Mouse (Mus musculus) fibroblast of lung, adult 2 months (primary cell): ENCODE results near the gene Lars2.

Source experiments
- DNase-seq: peaks from one replicate; pipeline ENCODE4 v3.0.0-alpha.2; 2011; ENCODE audit warnings: low read depth

Lars2 gene

DNA sequence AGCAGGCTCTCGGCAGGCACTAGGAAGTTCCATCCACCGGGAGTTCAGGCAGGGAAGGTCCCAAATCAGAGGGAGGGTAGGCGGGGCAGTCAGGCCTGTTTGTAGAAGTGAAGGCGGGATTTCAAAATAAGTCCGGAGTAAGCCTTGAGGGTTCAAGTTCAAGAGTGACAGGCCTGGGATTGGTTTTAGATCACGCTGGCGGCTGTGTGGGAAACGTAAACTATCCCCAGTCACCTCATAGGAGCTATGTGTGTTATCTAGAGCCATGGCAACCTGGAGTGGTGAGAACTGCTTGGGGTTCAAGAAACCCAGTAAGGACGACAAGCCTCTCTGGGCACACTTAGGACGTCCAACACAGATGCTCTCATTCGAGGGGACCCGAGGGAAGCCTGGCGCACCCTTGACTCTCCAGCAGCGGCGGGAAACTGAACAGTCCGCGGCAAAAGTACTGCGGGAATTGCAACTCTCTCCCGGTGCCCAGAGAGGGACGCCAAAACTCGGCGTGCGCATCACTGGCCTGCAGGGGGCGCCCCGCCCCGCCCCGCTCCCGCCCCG is 111.4 kb downstream of the Lars2 start:
- DNase-seq, result no peak

DNA sequence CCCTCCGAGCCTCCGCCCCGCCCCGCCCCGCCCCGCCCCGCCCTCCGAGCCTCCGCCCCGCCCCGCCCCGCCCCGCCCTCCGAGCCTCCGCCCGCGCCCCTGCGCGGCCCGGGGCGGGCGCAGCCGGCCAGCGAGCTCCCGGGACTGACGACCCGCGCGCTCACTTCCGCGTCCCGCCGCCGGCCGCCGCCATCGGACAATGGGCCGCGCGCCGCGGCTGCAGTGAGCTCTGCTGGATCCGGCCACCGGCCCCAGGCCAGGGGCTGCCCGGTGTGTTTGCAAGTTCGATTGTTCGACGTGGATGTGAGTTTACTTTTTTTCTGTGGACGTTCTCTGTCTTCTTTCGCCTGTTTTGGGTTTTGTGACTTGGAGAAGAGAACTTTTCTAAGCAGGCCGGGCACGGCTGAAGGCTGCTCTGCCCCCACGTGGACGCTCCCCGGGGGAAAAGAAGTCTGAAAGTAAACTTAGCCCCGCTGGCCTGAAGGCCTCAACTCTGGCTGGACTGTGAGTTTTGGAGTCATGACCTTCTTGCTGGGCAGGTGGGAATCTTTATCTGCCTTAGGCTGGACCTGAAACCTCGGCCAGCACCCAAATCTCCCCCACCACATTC is 112.0 kb downstream of the Lars2 start, which contains the start of gene Limd1:
Limd1 (plus strand) TSS at position 121 of the 610 bp plus-strand sequence.
- DNase-seq, result no peak

DNA sequence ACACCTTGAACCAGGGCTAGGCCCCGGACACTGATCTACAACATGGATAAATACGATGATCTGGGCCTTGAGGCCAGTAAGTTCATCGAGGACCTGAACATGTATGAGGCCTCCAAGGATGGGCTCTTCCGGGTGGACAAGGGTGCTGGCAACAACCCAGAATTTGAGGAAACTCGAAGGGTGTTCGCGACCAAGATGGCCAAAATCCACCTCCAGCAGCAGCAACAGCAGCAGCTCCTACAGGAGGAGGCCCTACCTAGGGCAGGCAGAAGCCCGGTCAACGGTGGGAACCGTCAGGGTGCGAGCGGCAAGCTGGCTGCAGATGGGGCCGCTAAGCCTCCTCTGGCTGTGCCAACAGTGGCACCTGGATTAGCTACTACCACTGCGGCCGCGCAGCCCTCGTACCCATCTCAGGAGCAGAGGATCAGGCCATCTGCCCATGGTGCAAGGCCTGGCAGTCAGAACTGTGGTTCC is 112.5 kb downstream of the Lars2 start:
- DNase-seq, result no peak

DNA sequence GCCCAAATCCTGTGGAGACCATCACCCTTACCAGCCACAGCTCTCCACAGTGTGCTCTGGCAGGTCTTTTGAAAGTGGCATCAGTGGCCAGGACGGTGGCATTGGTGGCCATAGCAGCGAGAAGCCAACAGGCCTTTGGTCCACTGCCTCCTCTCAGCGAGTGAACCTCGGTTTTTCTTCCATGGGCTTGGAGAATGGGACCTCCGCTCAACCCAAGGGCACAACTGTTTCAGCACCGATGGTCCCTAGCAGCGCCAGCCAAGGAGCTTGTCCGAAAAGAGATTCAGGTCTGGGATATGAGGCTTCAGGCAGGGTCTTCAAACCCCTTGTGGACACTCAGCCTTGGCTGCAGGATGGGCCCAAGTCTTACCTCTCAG is 113.1 kb downstream of the Lars2 start:
- no peak for DNase-seq

DNA sequence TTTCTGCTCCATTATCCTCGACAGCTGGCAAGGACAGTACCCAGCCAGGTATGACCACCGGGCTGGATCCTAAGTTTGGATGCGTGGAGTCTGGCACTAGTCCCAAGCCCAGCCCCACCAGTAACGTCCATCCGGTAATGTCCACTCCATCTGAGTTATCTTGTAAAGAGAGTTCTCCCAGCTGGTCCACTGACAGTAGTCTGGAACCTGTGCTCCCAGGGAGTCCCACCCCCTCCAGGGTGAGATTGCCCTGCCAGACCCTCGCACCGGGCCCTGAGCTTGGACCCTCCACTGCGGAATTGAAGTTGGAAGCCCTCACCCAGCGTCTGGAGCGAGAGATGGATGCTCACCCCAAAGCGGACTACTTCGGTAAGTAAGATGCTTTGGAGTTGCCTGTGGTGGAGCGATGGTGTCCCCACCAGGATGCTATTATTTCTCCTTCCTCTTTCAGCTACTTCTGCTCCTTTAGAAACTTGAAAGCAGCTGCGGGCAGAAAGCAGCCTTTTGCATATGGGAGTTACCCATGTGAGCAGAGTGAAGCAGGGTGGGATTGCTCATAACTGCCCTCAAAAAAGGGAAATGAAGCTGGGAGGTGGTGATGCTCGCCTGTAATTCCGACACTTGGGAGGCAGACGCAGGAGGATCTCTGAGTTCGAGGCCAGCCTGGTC is 113.7 kb downstream of the Lars2 start:
- DNase-seq, result no peak

DNA sequence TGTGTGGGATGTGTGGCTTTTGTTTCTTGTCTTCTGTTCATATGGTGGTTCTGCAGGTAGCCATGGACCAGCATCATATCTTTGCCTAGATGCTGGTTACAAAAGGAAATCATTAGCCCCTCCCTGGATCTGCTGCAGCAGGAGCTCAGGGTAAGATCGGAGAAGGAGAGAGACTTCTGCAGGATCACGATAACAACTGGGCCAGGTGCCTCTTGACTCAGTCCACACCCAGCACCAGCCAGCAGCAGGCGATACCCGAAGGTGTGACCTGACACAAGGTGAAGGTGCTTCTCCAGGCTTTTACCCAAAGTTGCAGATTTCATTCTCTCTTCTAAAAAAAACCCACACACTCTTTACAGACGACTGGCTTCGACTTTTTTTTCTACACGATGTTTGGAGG is 114.4 kb downstream of the Lars2 start:
- no peak for DNase-seq

DNA sequence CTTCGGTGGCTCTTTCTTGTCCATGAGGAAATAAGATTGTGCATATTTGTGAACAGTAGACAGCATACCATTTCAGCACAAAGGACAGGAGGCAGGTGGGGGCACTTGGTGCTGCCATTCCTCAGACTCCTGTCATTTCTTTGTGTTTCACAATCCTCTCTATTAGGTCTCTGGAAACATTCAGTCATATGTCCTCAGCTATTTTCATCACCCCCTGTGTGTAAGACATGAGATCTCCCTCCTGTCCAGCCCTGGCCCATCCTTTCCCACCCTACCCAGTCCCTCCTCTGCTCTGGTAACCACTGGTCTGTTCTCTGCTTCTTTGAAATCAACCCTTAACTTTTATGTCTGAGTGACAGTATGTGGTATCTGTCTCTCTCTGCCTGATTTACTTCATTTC is 116.9 kb downstream of the Lars2 start:
- no peak for DNase-seq

DNA sequence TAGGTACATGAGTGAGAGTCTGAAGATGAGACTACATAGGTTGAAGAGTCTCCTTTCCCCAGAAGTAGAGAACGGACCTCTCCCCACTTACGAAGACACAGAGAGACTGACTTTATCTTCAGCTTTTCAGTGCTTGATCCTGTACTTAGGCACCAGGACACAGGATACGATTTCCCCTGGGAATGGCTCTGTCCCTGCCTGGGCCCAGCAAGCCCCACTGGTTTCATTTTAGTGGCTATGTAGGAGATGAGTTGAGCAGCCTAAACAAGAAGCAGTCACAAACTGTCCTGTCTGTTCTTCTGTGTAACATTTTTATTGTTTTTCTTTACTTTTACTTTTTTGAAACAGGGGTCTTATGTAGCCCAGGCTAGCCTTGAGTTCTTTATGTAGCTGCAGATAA is 118.1 kb downstream of the Lars2 start:
- no peak for DNase-seq

DNA sequence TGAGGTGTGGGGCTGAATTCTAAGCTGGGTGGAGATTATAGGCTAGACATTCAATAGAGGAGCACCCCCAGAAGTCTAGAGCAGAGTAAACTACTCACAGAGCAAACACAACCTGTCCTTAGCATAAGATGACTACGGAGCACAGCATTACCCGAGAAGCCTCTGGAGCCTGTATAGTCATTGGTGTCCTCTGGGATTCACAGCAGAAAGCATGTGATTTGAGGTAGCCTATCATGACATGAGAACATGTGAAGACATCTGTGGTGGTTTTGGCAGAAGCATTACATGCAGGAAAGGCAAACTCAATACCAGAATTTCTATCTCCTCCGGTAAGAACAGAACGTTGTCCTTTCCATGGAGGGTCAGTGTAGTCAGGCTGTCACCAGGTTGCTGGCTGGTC is 118.8 kb downstream of the Lars2 start:
- DNase-seq, result no peak

DNA sequence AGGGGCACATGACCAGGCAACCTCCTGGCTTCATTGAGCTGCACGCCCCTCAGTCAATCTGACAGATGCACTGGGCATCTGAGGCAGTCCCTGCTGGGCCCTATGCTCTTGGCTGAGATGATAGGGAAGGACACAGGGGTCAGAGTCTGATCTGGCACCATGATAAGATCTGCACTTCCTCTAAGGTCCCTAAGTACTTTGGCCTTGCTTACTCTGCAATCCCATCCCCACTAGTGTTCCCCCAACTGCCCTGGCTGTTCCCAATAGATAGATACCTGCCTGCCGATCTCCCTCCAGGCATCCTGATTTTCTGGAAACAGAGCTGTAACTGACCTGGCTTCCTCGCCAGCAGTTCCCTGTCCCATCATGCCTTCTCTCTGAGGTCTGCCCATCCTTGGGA is 119.9 kb downstream of the Lars2 start:
- no peak for DNase-seq

DNA sequence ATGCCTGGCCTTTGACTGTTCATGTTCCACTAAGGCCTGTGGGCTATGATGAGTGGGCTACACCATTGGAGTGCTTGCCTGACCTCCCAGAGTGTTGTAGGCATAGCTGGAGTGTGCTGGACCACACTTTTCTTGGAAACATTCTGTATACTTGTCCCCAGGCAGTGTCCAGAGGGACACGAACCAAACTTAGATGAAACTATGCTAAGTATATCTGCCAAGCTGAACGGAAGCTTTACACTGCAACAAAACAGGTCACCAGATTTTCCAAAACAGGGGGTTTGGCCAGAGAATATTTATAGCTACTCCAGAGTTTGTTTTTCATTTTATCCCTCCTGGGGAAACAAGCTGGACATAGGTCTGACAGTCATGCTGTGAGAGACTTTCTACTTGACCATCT is 122.3 kb downstream of the Lars2 start:
- DNase-seq, result no peak

DNA sequence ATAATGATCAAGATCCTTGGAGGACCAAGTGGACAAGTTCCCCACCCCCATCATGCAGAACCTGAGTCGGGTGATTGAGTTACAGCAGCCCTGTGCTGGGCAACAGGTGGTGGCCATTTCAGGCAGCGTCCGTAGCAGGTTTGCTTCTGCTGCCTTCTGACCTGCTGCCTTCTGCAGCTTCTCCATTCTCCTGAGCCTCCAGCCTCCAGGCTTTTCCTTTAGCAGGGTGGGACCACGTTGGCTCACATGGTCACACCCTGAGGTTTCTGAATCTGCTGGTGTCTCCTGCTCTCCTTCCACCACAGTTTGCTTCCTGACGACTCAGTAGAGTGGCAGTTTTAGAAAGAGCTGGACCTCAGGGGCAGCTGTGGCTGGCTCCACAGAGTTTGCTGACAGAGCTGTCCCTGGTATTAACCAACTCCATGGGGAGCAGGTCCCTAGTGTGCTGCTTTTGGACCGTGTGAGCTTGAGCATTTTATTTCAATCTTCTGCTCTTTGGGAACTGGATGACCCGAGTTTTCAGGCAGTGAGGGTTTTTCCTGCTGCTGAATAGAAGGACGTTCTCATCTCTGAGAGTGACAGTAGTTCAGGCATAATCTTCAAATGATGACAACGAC is 123.1 kb downstream of the Lars2 start:
- DNase-seq, result no peak

DNA sequence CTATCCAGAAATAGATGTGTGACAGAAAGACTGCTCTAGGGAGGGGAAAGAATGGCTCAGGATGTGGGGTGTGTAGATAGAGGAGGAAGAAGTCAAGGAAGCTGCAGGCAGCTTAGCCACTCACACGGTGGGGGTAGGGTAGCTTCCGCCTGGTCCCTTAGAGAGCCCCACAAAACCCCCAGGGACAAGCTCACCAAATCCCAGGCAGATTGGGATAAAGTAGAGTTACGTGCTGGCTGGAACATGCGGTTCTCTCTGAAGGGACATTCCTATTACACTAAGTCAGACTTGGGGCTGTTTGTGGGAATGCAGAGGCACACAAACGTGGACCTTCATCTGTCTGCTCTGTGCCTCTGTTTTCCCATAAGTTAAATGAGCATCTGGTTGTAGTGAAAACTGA is 124.2 kb downstream of the Lars2 start:
- DNase-seq, result no peak

DNA sequence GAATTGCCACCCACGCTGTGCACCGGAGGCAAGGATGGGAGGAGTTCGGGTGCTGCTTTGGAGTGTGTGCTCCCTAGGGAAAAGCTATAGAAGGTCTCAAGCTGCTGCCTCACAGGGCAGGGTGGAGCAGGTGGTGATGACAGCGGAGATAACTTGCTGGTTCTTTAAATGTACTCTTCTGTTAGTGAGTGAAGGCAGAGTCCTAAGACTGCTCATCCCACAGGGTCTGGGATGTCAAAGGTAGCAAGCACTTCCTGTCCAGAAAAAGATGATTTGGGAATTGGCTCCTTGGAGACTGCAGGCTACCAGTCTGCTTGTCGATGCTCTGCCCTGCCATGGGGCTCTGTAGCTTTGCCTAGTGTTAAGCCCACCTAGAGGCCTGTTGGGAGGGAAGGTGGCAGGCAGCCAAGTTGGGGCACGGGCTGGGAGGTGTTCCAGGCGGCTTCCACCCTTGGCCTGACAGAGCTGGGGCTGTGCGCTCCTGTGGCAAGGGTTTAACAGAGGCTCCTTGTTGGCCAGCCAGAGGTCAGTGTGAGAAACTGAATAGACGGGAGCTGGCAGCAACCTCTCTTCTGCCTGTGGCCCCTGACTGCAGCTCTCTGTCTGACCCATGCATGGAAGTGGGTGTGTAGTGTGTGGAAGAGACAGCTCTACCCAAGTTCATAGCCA is 125.3 kb downstream of the Lars2 start:
- DNase-seq, result no peak

DNA sequence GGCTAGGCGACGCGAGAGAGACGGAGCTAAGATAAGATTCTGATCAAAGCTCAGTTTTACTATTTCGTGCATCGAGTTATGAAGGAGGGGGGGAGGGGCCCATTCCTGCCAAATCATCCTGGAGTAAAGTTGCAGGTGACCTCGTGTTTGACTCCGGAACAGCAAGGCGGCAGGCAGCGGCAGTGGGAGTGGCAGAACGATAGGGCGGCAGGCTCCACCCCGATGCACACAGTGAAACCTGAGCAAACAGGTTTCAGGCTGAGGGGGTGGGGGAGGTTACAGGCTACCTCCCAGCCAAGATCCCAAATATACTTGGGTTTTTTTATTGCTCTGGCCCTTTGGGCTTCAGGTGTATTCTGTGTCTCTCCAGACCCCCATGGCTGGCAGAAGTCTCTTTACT is 129.9 kb downstream of the Lars2 start:
- no peak for DNase-seq

DNA sequence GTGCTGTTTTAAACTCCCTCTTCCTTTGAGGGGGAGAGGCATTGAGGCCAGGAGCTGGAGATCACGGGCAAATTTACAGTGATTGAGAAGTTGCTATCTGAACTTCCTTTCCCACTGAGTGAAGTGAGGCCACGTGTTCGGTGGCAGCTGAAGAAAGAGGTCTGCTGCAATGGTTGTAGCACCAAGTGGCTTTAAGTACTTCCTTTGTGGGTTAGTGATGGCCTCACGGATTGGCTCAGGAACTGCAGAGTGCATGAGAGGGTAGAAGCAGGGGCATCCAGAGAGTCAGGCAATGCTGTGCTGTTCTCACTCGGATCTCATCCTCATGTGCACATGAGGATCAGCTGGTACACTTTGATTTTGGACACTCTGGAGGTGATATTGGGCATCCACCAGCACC is 131.2 kb downstream of the Lars2 start:
- no peak for DNase-seq

DNA sequence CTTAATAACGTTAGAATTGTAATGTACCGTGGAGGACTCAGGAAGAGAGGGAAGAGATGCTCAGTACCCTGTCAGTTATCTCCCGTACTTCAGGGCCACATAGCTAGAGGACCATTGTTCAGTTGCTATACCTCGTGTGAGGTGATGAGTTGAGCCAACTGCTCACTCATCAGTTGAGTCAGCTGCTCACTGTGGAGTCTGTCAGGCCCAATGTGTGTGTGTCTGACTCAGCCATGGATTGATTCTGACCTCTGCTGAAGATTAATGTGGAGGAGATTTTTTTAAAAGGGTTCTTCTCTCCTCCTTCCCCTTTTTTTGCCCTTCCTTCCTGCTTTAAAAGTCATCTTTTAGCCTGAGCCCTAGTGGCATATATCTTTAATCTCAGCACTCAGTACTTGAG is 133.8 kb downstream of the Lars2 start:
- DNase-seq, result no peak

DNA sequence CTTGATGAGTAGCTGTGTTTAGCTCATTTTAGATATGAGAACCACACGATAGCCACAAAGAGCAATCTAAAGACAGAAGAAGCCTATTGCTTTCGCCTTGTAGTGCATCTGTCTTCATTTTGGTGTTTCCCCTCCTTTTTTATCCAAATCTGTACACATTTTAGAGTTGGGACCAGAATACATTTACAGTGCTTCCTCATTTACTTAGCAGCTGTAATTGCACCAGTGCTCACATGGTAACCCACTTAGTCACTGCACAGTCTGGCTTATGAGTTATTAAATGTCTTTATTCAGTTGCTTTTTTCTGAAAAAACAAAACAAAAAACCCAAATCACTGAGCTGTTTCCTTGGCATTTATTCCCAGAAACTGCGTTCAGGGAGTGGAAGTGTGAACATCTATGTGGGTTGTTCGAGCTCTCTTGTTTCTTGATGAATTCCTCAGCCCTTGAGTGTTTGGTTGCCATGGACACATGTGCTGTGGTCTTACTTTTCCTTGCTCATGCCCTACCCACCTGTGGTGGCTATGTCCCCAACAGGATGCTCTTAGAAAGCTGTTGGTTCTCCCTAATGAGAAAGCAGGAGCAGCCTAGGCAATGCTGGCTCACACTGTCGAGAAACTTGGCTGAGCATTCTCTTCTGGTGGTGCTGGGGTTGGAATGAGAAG is 136.6 kb downstream of the Lars2 start:
- peak; percentile 72 for DNase-seq

DNA sequence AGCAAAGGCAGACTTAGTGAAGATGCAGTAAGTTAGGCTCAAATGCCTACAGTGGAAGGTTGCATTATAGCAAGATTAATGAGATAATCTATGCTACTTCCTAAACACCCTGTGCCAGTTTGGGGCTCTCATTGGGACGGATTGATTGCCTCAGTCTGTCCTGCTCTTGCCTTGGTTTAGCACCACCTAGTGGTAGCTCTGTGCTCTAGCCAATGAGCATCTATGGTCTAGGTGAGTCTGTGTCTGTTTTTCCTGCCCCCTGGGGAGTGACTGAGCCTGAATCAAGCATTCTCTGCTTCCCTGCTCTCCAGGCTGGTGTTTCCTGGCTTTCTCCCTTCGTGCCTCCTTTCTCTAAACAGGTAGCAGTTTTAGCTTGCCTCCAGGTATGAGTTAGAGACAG is 137.6 kb downstream of the Lars2 start:
- peak; percentile 44 for DNase-seq

DNA sequence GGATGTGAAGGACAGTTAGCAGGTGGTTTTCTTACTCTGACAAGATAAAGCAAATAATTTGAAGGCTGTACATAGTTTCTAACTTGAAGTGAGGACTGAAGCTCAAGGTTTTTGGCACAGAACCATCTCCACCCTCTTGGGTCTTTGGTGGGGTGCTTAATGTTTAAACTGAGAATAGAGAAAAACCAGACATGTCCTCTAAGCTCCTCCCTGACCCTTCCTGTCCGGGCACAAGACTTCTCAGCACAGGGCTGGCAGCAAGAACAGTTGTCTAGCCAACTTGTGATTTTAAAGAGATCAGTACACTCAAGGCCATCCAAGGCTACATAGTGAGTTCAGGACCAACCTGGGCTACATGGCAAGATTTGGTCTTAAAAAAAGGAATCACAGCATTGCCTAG is 138.9 kb downstream of the Lars2 start:
- DNase-seq, result no peak

DNA sequence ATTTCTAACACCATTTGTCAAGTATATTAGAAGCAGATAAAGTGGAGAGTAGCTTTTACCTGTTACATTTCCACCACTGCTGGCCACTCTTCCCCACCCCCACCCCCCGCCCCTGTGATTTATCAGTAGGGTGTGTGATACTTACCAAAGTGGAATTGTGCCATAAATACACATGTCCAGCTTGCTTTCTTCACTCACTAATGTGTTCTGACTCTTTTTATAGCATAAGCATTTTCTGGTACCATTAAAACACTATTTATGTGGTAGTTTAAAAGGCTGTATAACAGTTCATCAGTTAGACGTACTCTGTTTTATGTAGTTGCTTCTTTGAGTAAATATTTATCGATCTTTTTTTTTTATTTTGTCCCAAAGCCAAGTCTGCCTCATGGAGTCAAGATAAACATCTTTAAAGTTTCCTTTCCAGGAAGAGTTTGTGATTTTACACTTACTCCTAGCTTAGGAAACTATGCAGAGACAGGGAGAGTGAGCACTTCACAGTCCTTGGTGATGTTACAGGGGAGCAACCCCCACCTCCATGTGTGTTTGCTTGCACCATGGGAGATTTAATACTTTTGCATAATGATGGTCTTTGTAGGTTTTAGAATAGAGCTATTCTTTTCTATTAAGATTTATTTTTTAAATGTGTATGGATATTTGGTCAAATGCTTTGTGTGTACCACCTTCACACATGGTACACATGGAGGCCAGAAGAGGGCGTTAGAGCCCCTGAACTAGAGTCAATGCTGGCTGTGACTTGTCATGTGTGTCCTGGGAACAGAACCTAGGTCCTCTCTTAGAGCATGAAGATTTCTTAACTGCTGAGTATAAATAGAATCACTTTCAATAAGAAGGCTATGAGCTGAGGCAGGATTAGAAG is 139.8 kb downstream of the Lars2 start:
- no peak for DNase-seq
